Mouse (Mus musculus): Measurements from ENCODE around the gene Sh3bp4. TPM values are rescaled to one million over a fixed set of nuclear protein-coding genes. Genes with fewer than 3 reads are reported as not detected.
A peak's percentile ranks its signal among the peaks of the same experiment; 100 is the strongest.

Gene Sh3bp4
- 18.0 and 21.7 TPM in 2 replicates for polyA plus RNA-seq (2014; fragmentation: Nextera tagmentation; extraction: Ambion mirVana)

- H3K9me3 ChIP-seq (ENCODE audit: control insufficient read depth, low read length): no peaks in the 10 kb centered on the region
- peak within 1 kb of the TSS; percentile 90 for H3K4me3 ChIP-seq (ENCODE audit: low read depth, low read length)
- H3K4me1 ChIP-seq (replicated peaks; ENCODE audit: control insufficient read depth, insufficient read depth, low read length): peaks cover 7% of the 10 kb centered on the region; the same call in 1 of the 2 replicates
- peak within 1 kb of the TSS; percentile 78 for H3K27ac ChIP-seq (ENCODE audit: low read depth, low read length)
- peak within 1 kb of the TSS; percentile 77 for H3K4me2 ChIP-seq (replicated peaks; ENCODE audit: low read depth, low read length)
- peak; percentile 96 for ATAC-seq (ENCODE audit: low FRiP score)
- DNase-seq (ENCODE audit: low spot score): peak; percentile 99
- H3K9ac ChIP-seq (ENCODE audit: low read depth, low read length): peak within 1 kb of the TSS; percentile 86
- WGBS: under 1% methylated on average over 61 of the region's 63 CpGs
- no peaks in the 10 kb centered on the region for H3K36me3 ChIP-seq (ENCODE audit: control insufficient read depth, insufficient read depth, low read length)
- H3K27me3 ChIP-seq (ENCODE audit: control insufficient read depth, insufficient read depth, low read length): no peaks in the 10 kb centered on the region
Measured at GRCm38 (mm10) chr1:89070103-89070700, at the start of gene Sh3bp4. Sh3bp4 (plus strand) TSS chr1:89070415.

- Histone ChIP-seq H3K9ac (ENCODE audit: low read depth, low read length) (no peak overlapping the region), H3K9me3 (ENCODE audit: control insufficient read depth, low read length) (no peaks in the 10 kb centered on the region), H3K27ac (ENCODE audit: low read depth, low read length) (no peak overlapping the region), H3K36me3 (ENCODE audit: control insufficient read depth, insufficient read depth, low read length) (no peaks in the 10 kb centered on the region), H3K4me1 (replicated peaks; ENCODE audit: control insufficient read depth, insufficient read depth, low read length) (no peaks in the 10 kb centered on the region), H3K4me3 (ENCODE audit: low read depth, low read length) (no peak overlapping the region), H3K4me2 (replicated peaks; ENCODE audit: low read depth, low read length) (no peak overlapping the region), H3K27me3 (ENCODE audit: control insufficient read depth, insufficient read depth, low read length) (no peaks in the 10 kb centered on the region)
- no peak for ATAC-seq (ENCODE audit: low FRiP score)
- 84% methylated on average over 7 of the region's 7 CpGs for WGBS
- DNase-seq (ENCODE audit: low spot score): no peak
Measured at GRCm38 (mm10) chr1:89022997-89023396, 47.2 kb upstream of the Sh3bp4 start.

GRCm38 (mm10) chr1:89024696-89025612 lies 45.3 kb upstream of the Sh3bp4 start:
- no peak overlapping the region for H3K4me3 ChIP-seq (ENCODE audit: low read depth, low read length)
- H3K4me2 ChIP-seq (replicated peaks; ENCODE audit: low read depth, low read length): no peak overlapping the region
- H3K36me3 ChIP-seq (ENCODE audit: control insufficient read depth, insufficient read depth, low read length): no peaks in the 10 kb centered on the region
- no peaks in the 10 kb centered on the region for H3K4me1 ChIP-seq (replicated peaks; ENCODE audit: control insufficient read depth, insufficient read depth, low read length)
- no peak overlapping the region for H3K27ac ChIP-seq (ENCODE audit: low read depth, low read length)
- 77% methylated on average over 9 of the region's 9 CpGs for WGBS
- DNase-seq (ENCODE audit: low spot score): no peak
- H3K27me3 ChIP-seq (ENCODE audit: control insufficient read depth, insufficient read depth, low read length): no peaks in the 10 kb centered on the region
- H3K9ac ChIP-seq (ENCODE audit: low read depth, low read length): no peak overlapping the region
- no peaks in the 10 kb centered on the region for H3K9me3 ChIP-seq (ENCODE audit: control insufficient read depth, low read length)
- no peak for ATAC-seq (ENCODE audit: low FRiP score)

GRCm38 (mm10) chr1:89026040-89026439 lies 44.2 kb upstream of the Sh3bp4 start:
- Histone ChIP-seq H3K36me3 (ENCODE audit: control insufficient read depth, insufficient read depth, low read length) (no peaks in the 10 kb centered on the region), H3K27me3 (ENCODE audit: control insufficient read depth, insufficient read depth, low read length) (no peaks in the 10 kb centered on the region), H3K27ac (ENCODE audit: low read depth, low read length) (no peak overlapping the region), H3K9me3 (ENCODE audit: control insufficient read depth, low read length) (no peaks in the 10 kb centered on the region), H3K4me3 (ENCODE audit: low read depth, low read length) (no peak overlapping the region), H3K4me2 (replicated peaks; ENCODE audit: low read depth, low read length) (no peak overlapping the region), H3K4me1 (replicated peaks; ENCODE audit: control insufficient read depth, insufficient read depth, low read length) (no peaks in the 10 kb centered on the region), H3K9ac (ENCODE audit: low read depth, low read length) (no peak overlapping the region)
- DNase-seq (ENCODE audit: low spot score) (no peak), ATAC-seq (ENCODE audit: low FRiP score) (no peak)
- 84% methylated on average over 1 of the region's 1 CpGs for WGBS

GRCm38 (mm10) chr1:89029136-89029927 lies 40.9 kb upstream of the Sh3bp4 start:
- WGBS: 83% methylated on average over 11 of the region's 11 CpGs
- H3K27ac ChIP-seq (ENCODE audit: low read depth, low read length): no peak overlapping the region
- H3K4me1 ChIP-seq (replicated peaks; ENCODE audit: control insufficient read depth, insufficient read depth, low read length): no peaks in the 10 kb centered on the region
- H3K9me3 ChIP-seq (ENCODE audit: control insufficient read depth, low read length): no peaks in the 10 kb centered on the region
- no peaks in the 10 kb centered on the region for H3K36me3 ChIP-seq (ENCODE audit: control insufficient read depth, insufficient read depth, low read length)
- no peak overlapping the region for H3K4me3 ChIP-seq (ENCODE audit: low read depth, low read length)
- H3K9ac ChIP-seq (ENCODE audit: low read depth, low read length): no peak overlapping the region
- DNase-seq (ENCODE audit: low spot score) (no peak), ATAC-seq (ENCODE audit: low FRiP score) (no peak)
- H3K4me2 ChIP-seq (replicated peaks; ENCODE audit: low read depth, low read length): no peak overlapping the region
- no peaks in the 10 kb centered on the region for H3K27me3 ChIP-seq (ENCODE audit: control insufficient read depth, insufficient read depth, low read length)

GRCm38 (mm10) chr1:89033661-89034060 lies 36.6 kb upstream of the Sh3bp4 start:
- Histone ChIP-seq H3K9ac (ENCODE audit: low read depth, low read length) (no peak overlapping the region), H3K27ac (ENCODE audit: low read depth, low read length) (no peak overlapping the region)
- peak; percentile 15 for DNase-seq (ENCODE audit: low spot score)

GRCm38 (mm10) chr1:89034061-89034460 lies 36.2 kb upstream of the Sh3bp4 start:
- DNase-seq (ENCODE audit: low spot score) (no peak), ATAC-seq (ENCODE audit: low FRiP score) (no peak)
- Histone ChIP-seq H3K4me1 (replicated peaks; ENCODE audit: control insufficient read depth, insufficient read depth, low read length) (no peaks in the 10 kb centered on the region), H3K9me3 (ENCODE audit: control insufficient read depth, low read length) (no peaks in the 10 kb centered on the region), H3K27me3 (ENCODE audit: control insufficient read depth, insufficient read depth, low read length) (no peaks in the 10 kb centered on the region), H3K4me3 (ENCODE audit: low read depth, low read length) (no peak overlapping the region), H3K9ac (ENCODE audit: low read depth, low read length) (no peak overlapping the region), H3K36me3 (ENCODE audit: control insufficient read depth, insufficient read depth, low read length) (no peaks in the 10 kb centered on the region), H3K27ac (ENCODE audit: low read depth, low read length) (no peak overlapping the region), H3K4me2 (replicated peaks; ENCODE audit: low read depth, low read length) (no peak overlapping the region)
- 78% methylated on average over 4 of the region's 4 CpGs for WGBS

More at GRCm38 (mm10) chr1:89033661-89034060, 36.6 kb upstream of the Sh3bp4 start:
- no peaks in the 10 kb centered on the region for H3K4me1 ChIP-seq (replicated peaks; ENCODE audit: control insufficient read depth, insufficient read depth, low read length)
- H3K36me3 ChIP-seq (ENCODE audit: control insufficient read depth, insufficient read depth, low read length): no peaks in the 10 kb centered on the region
- H3K4me3 ChIP-seq (ENCODE audit: low read depth, low read length): no peak overlapping the region
- no peak for ATAC-seq (ENCODE audit: low FRiP score)
- no peak overlapping the region for H3K4me2 ChIP-seq (replicated peaks; ENCODE audit: low read depth, low read length)
- 65% methylated on average over 8 of the region's 8 CpGs for WGBS
- H3K9me3 ChIP-seq (ENCODE audit: control insufficient read depth, low read length): no peaks in the 10 kb centered on the region
- H3K27me3 ChIP-seq (ENCODE audit: control insufficient read depth, insufficient read depth, low read length): no peaks in the 10 kb centered on the region

- WGBS: 83% methylated on average over 5 of the region's 5 CpGs
- Histone ChIP-seq H3K9ac (ENCODE audit: low read depth, low read length) (no peak overlapping the region), H3K9me3 (ENCODE audit: control insufficient read depth, low read length) (no peaks in the 10 kb centered on the region), H3K4me1 (replicated peaks; ENCODE audit: control insufficient read depth, insufficient read depth, low read length) (no peaks in the 10 kb centered on the region), H3K4me2 (replicated peaks; ENCODE audit: low read depth, low read length) (no peak overlapping the region), H3K36me3 (ENCODE audit: control insufficient read depth, insufficient read depth, low read length) (no peaks in the 10 kb centered on the region), H3K27ac (ENCODE audit: low read depth, low read length) (no peak overlapping the region), H3K27me3 (ENCODE audit: control insufficient read depth, insufficient read depth, low read length) (no peaks in the 10 kb centered on the region), H3K4me3 (ENCODE audit: low read depth, low read length) (no peak overlapping the region)
- DNase-seq (ENCODE audit: low spot score) (no peak), ATAC-seq (ENCODE audit: low FRiP score) (no peak)
Measured at GRCm38 (mm10) chr1:89035115-89035514, 35.1 kb upstream of the Sh3bp4 start.

Data from hindbrain, embryonic 11.5 days (tissue).